Mouse (Mus musculus): ENCODE data around the gene Galp.

- TF ChIP-seq POLR2A (IDR thresholded peaks at IDR 0.05; ENCODE audit: control insufficient read depth, extremely low read depth, insufficient read depth, low read length, poor library complexity) (no peak), CTCF (IDR thresholded peaks at IDR 0.05; ENCODE audit: borderline replicate concordance, control insufficient read depth, extremely low read depth, insufficient read depth, low read length, poor library complexity) (no peak)
Measured at GRCm38 (mm10) chr7:6157479-6157878, 39.4 kb upstream of the Galp start.
